Mouse (Mus musculus) forebrain, embryonic 11.5 days (tissue): Measurements from ENCODE around the gene Gm45261. TPM values are rescaled to one million over a fixed set of nuclear protein-coding genes. Genes with fewer than 3 reads are reported as not detected.

Experiments used
- ATAC-seq: fragments of 200-750 bp; cut with Nextera tagmentation; replicated peaks from 2 replicates; pipeline ENCODE4 v1.8.0; 2017; ENCODE audit warnings: moderate TSS enrichment; ENCODE audit not compliant: low FRiP score
- DNase-seq: peaks from one replicate; pipeline ENCODE4 v3.0.0-alpha.2; 2017; ENCODE audit warnings: low spot score
- H3K27ac ChIP-seq: fragments of 300-500 bp; sonication (generic); 2 replicates; pipeline ENCODE4 v1.5.1; 2014; ENCODE audit warnings: low read depth, low read length
- H3K27me3 ChIP-seq: fragments of 300-500 bp; sonication (generic); 2 replicates; pipeline ENCODE4 v1.6.1; 2014; ENCODE audit warnings: mild to moderate bottlenecking, low read length, mixed read lengths; ENCODE audit not compliant: control insufficient read depth, insufficient read depth
- H3K36me3 ChIP-seq: fragments of 300-500 bp; sonication (generic); 2 replicates; pipeline ENCODE4 v1.6.1; 2014; ENCODE audit warnings: mild to moderate bottlenecking, low read length, moderate library complexity, mixed read lengths; ENCODE audit not compliant: control insufficient read depth, insufficient read depth
- H3K4me1 ChIP-seq: fragments of 300-500 bp; sonication (generic); replicated peaks from 2 replicates; pipeline ENCODE4 v1.6.1; 2014; ENCODE audit warnings: low read length, mixed read lengths; ENCODE audit not compliant: control insufficient read depth, insufficient read depth
- H3K4me2 ChIP-seq: fragments of 300-500 bp; sonication (generic); 2 replicates; pipeline ENCODE4 v1.6.1; 2014; ENCODE audit warnings: low read depth, mild to moderate bottlenecking, low read length, moderate library complexity, mixed read lengths; ENCODE audit not compliant: severe bottlenecking
- H3K4me3 ChIP-seq: fragments of 300-500 bp; sonication (generic); 2 replicates; pipeline ENCODE4 v1.5.1; 2014; ENCODE audit warnings: low read depth, low read length
- H3K9ac ChIP-seq: fragments of 300-500 bp; sonication (generic); 2 replicates; pipeline ENCODE4 v1.6.1; 2014; ENCODE audit warnings: low read length
- H3K9me3 ChIP-seq: fragments of 300-500 bp; sonication (generic); 2 replicates; pipeline ENCODE4 v1.6.1; 2016; ENCODE audit warnings: low read length, mixed read lengths; ENCODE audit not compliant: control insufficient read depth
- WGBS: fragments of 180-500 bp; shearing (Covaris S2); extraction: QIAGEN DNeasy Blood & Tissue Kit; methylation state at CpG from one replicate; pipeline ENCODE4 v1.1.7; 2014; 5-methylcytosine and 5-hydroxymethylcytosine counted together
- polyA plus RNA-seq: library from polyadenylated mRNA; unstranded; fragments of >200 nt; fragmentation: Nextera tagmentation; extraction: Ambion mirVana; gene quantifications from 2 replicates; pipeline ENCODE4 v1.2.1, GENCODE M21; 2014

Gene Gm45261
- polyA plus RNA-seq, 1 experiment from 2014 or later = not detected

GRCm38 (mm10) chr1:80403366-80403893 is 57.8 kb downstream of the Gm45261 start:
- 64% methylated on average over 3 of the region's 3 CpGs for WGBS

GRCm38 (mm10) chr1:80401961-80402360 is 59.3 kb downstream of the Gm45261 start:
- no peak overlapping the region for H3K4me3 ChIP-seq
- no peaks in the 10 kb centered on the region for H3K9me3 ChIP-seq
- H3K36me3 ChIP-seq = no peaks in the 10 kb centered on the region
- WGBS = 90% methylated on average over 1 of the region's 1 CpGs
- H3K9ac ChIP-seq = no peak overlapping the region
- no peaks in the 10 kb centered on the region for H3K4me1 ChIP-seq
- H3K27me3 ChIP-seq = no peaks in the 10 kb centered on the region
- no peak overlapping the region for H3K27ac ChIP-seq
- H3K4me2 ChIP-seq = no peak overlapping the region
- ATAC-seq = no peak
- no peak for DNase-seq

More at GRCm38 (mm10) chr1:80403366-80403893, 57.8 kb downstream of the Gm45261 start:
- H3K4me1 ChIP-seq = no peaks in the 10 kb centered on the region
- ATAC-seq (no peak), DNase-seq (no peak)
- no peaks in the 10 kb centered on the region for H3K36me3 ChIP-seq
- no peaks in the 10 kb centered on the region for H3K27me3 ChIP-seq
- no peak overlapping the region for H3K27ac ChIP-seq
- no peak overlapping the region for H3K4me3 ChIP-seq
- no peak overlapping the region for H3K9ac ChIP-seq
- no peaks in the 10 kb centered on the region for H3K9me3 ChIP-seq
- H3K4me2 ChIP-seq = no peak overlapping the region

Other genes starting within 250 kb of the Gm45261 start
- 0.48 and 0.72 TPM in 2 replicates for gene Fam124b, start 243.0 kb downstream of the Gm45261 start, polyA plus RNA-seq
- 47.9 and 51.7 TPM in 2 replicates for gene Cul3, start 121.0 kb downstream of the Gm45261 start, polyA plus RNA-seq